Mouse (Mus musculus) regulatory T cell (primary cell): ENCODE measurements at regions not wholly inside any gene's neighbourhood (a gene's known extent, or its start where the extent isn't known, plus 50 kb on each side); places are given as distances from the start of the nearest gene placed in this dataset.

Source experiments
- in situ Hi-C: fragments of 300-600 bp; cut with MboI, MseI; formaldehyde crosslinking; loops from one replicate; pipeline ENCODE4 v1.15.1; 2025; ENCODE audit warnings: high pct_unique_total_duplicates

- in situ Hi-C loops, result no loop called here
Measured at GRCm38 (mm10) chr1:80131354-80131753, 86.9 kb downstream of the Fam124b start.

- in situ Hi-C loops, result no loop called here
Measured at GRCm38 (mm10) chr1:80123966-80124365, 94.3 kb downstream of the Fam124b start.

- in situ Hi-C loops, result no loop called here
Measured at GRCm38 (mm10) chr1:80115913-80116312, 102.4 kb downstream of the Fam124b start.

- in situ Hi-C loops, result no loop called here
Measured at GRCm38 (mm10) chr1:80107747-80108476, 110.4 kb downstream of the Fam124b start.

- in situ Hi-C loops, result no loop called here
Measured at GRCm38 (mm10) chr1:80106269-80106668, 112.0 kb downstream of the Fam124b start.

- in situ Hi-C loops, result no loop called here
Measured at GRCm38 (mm10) chr1:80098266-80098665, 120.0 kb downstream of the Fam124b start.

- in situ Hi-C loops, result no loop called here
Measured at GRCm38 (mm10) chr1:80091800-80092199, 126.5 kb downstream of the Fam124b start.

GRCm38 (mm10) chr1:80091350-80091749 is 126.9 kb downstream of the Fam124b start:
- in situ Hi-C loops, result no loop called here

- in situ Hi-C loops, result no loop called here
Measured at GRCm38 (mm10) chr1:80088651-80089050, 129.6 kb downstream of the Fam124b start.

- in situ Hi-C loops, result no loop called here
Measured at GRCm38 (mm10) chr1:80076357-80076756, 141.9 kb downstream of the Fam124b start.

- in situ Hi-C loops, result no loop called here
Measured at GRCm38 (mm10) chr1:80074376-80074775, 143.9 kb downstream of the Fam124b start.

GRCm38 (mm10) chr1:80073950-80074349 is 144.3 kb downstream of the Fam124b start:
- in situ Hi-C loops, result no loop called here

- in situ Hi-C loops, result no loop called here
Measured at GRCm38 (mm10) chr1:80069141-80069540, 149.1 kb downstream of the Fam124b start.

- in situ Hi-C loops, result no loop called here
Measured at GRCm38 (mm10) chr1:80062121-80062520, 156.2 kb downstream of the Fam124b start.

GRCm38 (mm10) chr1:80061632-80062031 is 156.6 kb downstream of the Fam124b start:
- in situ Hi-C loops, result no loop called here

GRCm38 (mm10) chr1:80045141-80045540 is 173.1 kb downstream of the Fam124b start:
- in situ Hi-C loops, result no loop called here

GRCm38 (mm10) chr1:80040409-80040808 is 177.9 kb downstream of the Fam124b start:
- in situ Hi-C loops, result no loop called here

GRCm38 (mm10) chr1:80039891-80040290 is 178.4 kb downstream of the Fam124b start:
- in situ Hi-C loops, result no loop called here

- in situ Hi-C loops, result no loop called here
Measured at GRCm38 (mm10) chr1:80039161-80039560, 178.2 kb upstream of the Serpine2 start.

GRCm38 (mm10) chr1:80038059-80038458 is 177.1 kb upstream of the Serpine2 start:
- in situ Hi-C loops, result no loop called here

- in situ Hi-C loops, result no loop called here
Measured at GRCm38 (mm10) chr1:80036436-80036835, 175.5 kb upstream of the Serpine2 start.

GRCm38 (mm10) chr1:80033522-80033921 is 172.5 kb upstream of the Serpine2 start:
- in situ Hi-C loops, result no loop called here

GRCm38 (mm10) chr1:80033121-80033520 is 172.1 kb upstream of the Serpine2 start:
- in situ Hi-C loops, result no loop called here

GRCm38 (mm10) chr1:80032464-80032863 is 171.5 kb upstream of the Serpine2 start:
- in situ Hi-C loops, result no loop called here
